Mouse (Mus musculus): ENCODE measurements at regions not wholly inside any gene's neighbourhood (a gene's known extent, or its start where the extent isn't known, plus 50 kb on each side); places are given as distances from the start of the nearest gene placed in this dataset.

- H3K4me3 ChIP-seq (replicated peaks; ENCODE audit: low read length): no peak overlapping the region
- no peaks in the 10 kb centered on the region for H3K36me3 ChIP-seq (ENCODE audit: insufficient read depth, low read length)
- TF ChIP-seq POU5F1 (IDR thresholded peaks at IDR 0.05; ENCODE audit: borderline replicate concordance, low read length): no peak
- TF ChIP-seq NANOG (IDR thresholded peaks at IDR 0.05; ENCODE audit: borderline replicate concordance, low read length): no peak
- TF ChIP-seq CTCF (conservative IDR thresholded peaks at IDR 0.05; ENCODE audit: low read length): no peak
- no peaks in the 10 kb centered on the region for H3K4me1 ChIP-seq (replicated peaks; ENCODE audit: low read depth, low read length)
- no peaks in the 10 kb centered on the region for H3K9me3 ChIP-seq (ENCODE audit: low read length)
- no peaks in the 10 kb centered on the region for H3K27me3 ChIP-seq (ENCODE audit: insufficient read depth, low read length)
Observed at GRCm38 (mm10) chr13:79387928-79388327, 1188.4 kb upstream of the Nr2f1 start.

GRCm38 (mm10) chr13:79341494-79341893 lies 1141.9 kb upstream of the Nr2f1 start:
- no peaks in the 10 kb centered on the region for H3K4me1 ChIP-seq (replicated peaks; ENCODE audit: low read depth, low read length)

GRCm38 (mm10) chr13:79340459-79340858 lies 1140.9 kb upstream of the Nr2f1 start:
- Histone ChIP-seq H3K27me3 (ENCODE audit: insufficient read depth, low read length) (no peaks in the 10 kb centered on the region), H3K36me3 (ENCODE audit: insufficient read depth, low read length) (no peaks in the 10 kb centered on the region), H3K4me1 (replicated peaks; ENCODE audit: low read depth, low read length) (no peaks in the 10 kb centered on the region), H3K9me3 (ENCODE audit: low read length) (no peaks in the 10 kb centered on the region), H3K4me3 (replicated peaks; ENCODE audit: low read length) (no peak overlapping the region)
- TF ChIP-seq CTCF (conservative IDR thresholded peaks at IDR 0.05; ENCODE audit: low read length) (no peak), POU5F1 (IDR thresholded peaks at IDR 0.05; ENCODE audit: borderline replicate concordance, low read length) (no peak), NANOG (IDR thresholded peaks at IDR 0.05; ENCODE audit: borderline replicate concordance, low read length) (no peak)

More at GRCm38 (mm10) chr13:79341494-79341893, 1141.9 kb upstream of the Nr2f1 start:
- TF ChIP-seq NANOG (IDR thresholded peaks at IDR 0.05; ENCODE audit: borderline replicate concordance, low read length) (no peak), POU5F1 (IDR thresholded peaks at IDR 0.05; ENCODE audit: borderline replicate concordance, low read length) (no peak), CTCF (conservative IDR thresholded peaks at IDR 0.05; ENCODE audit: low read length) (no peak)
- H3K27me3 ChIP-seq (ENCODE audit: insufficient read depth, low read length): no peaks in the 10 kb centered on the region
- H3K9me3 ChIP-seq (ENCODE audit: low read length): no peaks in the 10 kb centered on the region
- H3K4me3 ChIP-seq (replicated peaks; ENCODE audit: low read length): no peak overlapping the region
- no peaks in the 10 kb centered on the region for H3K36me3 ChIP-seq (ENCODE audit: insufficient read depth, low read length)

GRCm38 (mm10) chr13:79339793-79340192 lies 1140.2 kb upstream of the Nr2f1 start:
- H3K4me1 ChIP-seq (replicated peaks; ENCODE audit: low read depth, low read length): no peaks in the 10 kb centered on the region
- H3K4me3 ChIP-seq (replicated peaks; ENCODE audit: low read length): no peak overlapping the region
- H3K27me3 ChIP-seq (ENCODE audit: insufficient read depth, low read length): no peaks in the 10 kb centered on the region
- no peaks in the 10 kb centered on the region for H3K36me3 ChIP-seq (ENCODE audit: insufficient read depth, low read length)
- TF ChIP-seq NANOG (IDR thresholded peaks at IDR 0.05; ENCODE audit: borderline replicate concordance, low read length) (no peak), CTCF (conservative IDR thresholded peaks at IDR 0.05; ENCODE audit: low read length) (no peak)
- no peaks in the 10 kb centered on the region for H3K9me3 ChIP-seq (ENCODE audit: low read length)

GRCm38 (mm10) chr13:79320146-79320545 lies 1120.6 kb upstream of the Nr2f1 start:
- Histone ChIP-seq H3K4me3 (replicated peaks; ENCODE audit: low read length) (no peak overlapping the region), H3K4me1 (replicated peaks; ENCODE audit: low read depth, low read length) (no peaks in the 10 kb centered on the region), H3K36me3 (ENCODE audit: insufficient read depth, low read length) (no peaks in the 10 kb centered on the region), H3K27me3 (ENCODE audit: insufficient read depth, low read length) (no peaks in the 10 kb centered on the region), H3K9me3 (ENCODE audit: low read length) (no peaks in the 10 kb centered on the region)
- TF ChIP-seq POU5F1 (IDR thresholded peaks at IDR 0.05; ENCODE audit: borderline replicate concordance, low read length): no peak
- TF ChIP-seq CTCF (conservative IDR thresholded peaks at IDR 0.05; ENCODE audit: low read length): no peak
- TF ChIP-seq NANOG (IDR thresholded peaks at IDR 0.05; ENCODE audit: borderline replicate concordance, low read length): no peak

- no peaks in the 10 kb centered on the region for H3K36me3 ChIP-seq (ENCODE audit: insufficient read depth, low read length)
- H3K27me3 ChIP-seq (ENCODE audit: insufficient read depth, low read length): no peaks in the 10 kb centered on the region
- no peak for TF ChIP-seq CTCF (conservative IDR thresholded peaks at IDR 0.05; ENCODE audit: low read length)
- no peak for TF ChIP-seq NANOG (IDR thresholded peaks at IDR 0.05; ENCODE audit: borderline replicate concordance, low read length)
- no peak for TF ChIP-seq POU5F1 (IDR thresholded peaks at IDR 0.05; ENCODE audit: borderline replicate concordance, low read length)
- H3K4me3 ChIP-seq (replicated peaks; ENCODE audit: low read length): no peak overlapping the region
- no peaks in the 10 kb centered on the region for H3K4me1 ChIP-seq (replicated peaks; ENCODE audit: low read depth, low read length)
- no peaks in the 10 kb centered on the region for H3K9me3 ChIP-seq (ENCODE audit: low read length)
Observed at GRCm38 (mm10) chr13:79309584-79310110, 1110.1 kb upstream of the Nr2f1 start.

- H3K27me3 ChIP-seq (ENCODE audit: insufficient read depth, low read length): no peaks in the 10 kb centered on the region
- no peak overlapping the region for H3K4me3 ChIP-seq (replicated peaks; ENCODE audit: low read length)
- no peaks in the 10 kb centered on the region for H3K36me3 ChIP-seq (ENCODE audit: insufficient read depth, low read length)
- no peaks in the 10 kb centered on the region for H3K4me1 ChIP-seq (replicated peaks; ENCODE audit: low read depth, low read length)
- no peak for TF ChIP-seq CTCF (conservative IDR thresholded peaks at IDR 0.05; ENCODE audit: low read length)
- TF ChIP-seq NANOG (IDR thresholded peaks at IDR 0.05; ENCODE audit: borderline replicate concordance, low read length): no peak
- no peak for TF ChIP-seq POU5F1 (IDR thresholded peaks at IDR 0.05; ENCODE audit: borderline replicate concordance, low read length)
- no peaks in the 10 kb centered on the region for H3K9me3 ChIP-seq (ENCODE audit: low read length)
Observed at GRCm38 (mm10) chr13:79297225-79297710, 1097.7 kb upstream of the Nr2f1 start.

GRCm38 (mm10) chr13:79288022-79288421 lies 1088.5 kb upstream of the Nr2f1 start:
- no peak for TF ChIP-seq POU5F1 (IDR thresholded peaks at IDR 0.05; ENCODE audit: borderline replicate concordance, low read length)
- Histone ChIP-seq H3K36me3 (ENCODE audit: insufficient read depth, low read length) (no peaks in the 10 kb centered on the region), H3K4me1 (replicated peaks; ENCODE audit: low read depth, low read length) (no peaks in the 10 kb centered on the region), H3K27me3 (ENCODE audit: insufficient read depth, low read length) (no peaks in the 10 kb centered on the region), H3K9me3 (ENCODE audit: low read length) (no peaks in the 10 kb centered on the region), H3K4me3 (replicated peaks; ENCODE audit: low read length) (no peak overlapping the region)

GRCm38 (mm10) chr13:79286181-79286580 lies 1086.6 kb upstream of the Nr2f1 start:
- Histone ChIP-seq H3K9me3 (ENCODE audit: low read length) (no peaks in the 10 kb centered on the region), H3K4me3 (replicated peaks; ENCODE audit: low read length) (no peak overlapping the region), H3K36me3 (ENCODE audit: insufficient read depth, low read length) (no peaks in the 10 kb centered on the region), H3K27me3 (ENCODE audit: insufficient read depth, low read length) (no peaks in the 10 kb centered on the region), H3K4me1 (replicated peaks; ENCODE audit: low read depth, low read length) (no peaks in the 10 kb centered on the region)
- TF ChIP-seq CTCF (conservative IDR thresholded peaks at IDR 0.05; ENCODE audit: low read length) (no peak), POU5F1 (IDR thresholded peaks at IDR 0.05; ENCODE audit: borderline replicate concordance, low read length) (no peak), NANOG (IDR thresholded peaks at IDR 0.05; ENCODE audit: borderline replicate concordance, low read length) (no peak)

Measured in E14TG2a.4 (cell line).